Mouse (Mus musculus) thymus, postnatal 0 days (tissue): ENCODE measurements around the gene Ston1. TPM values are rescaled to one million over a fixed set of nuclear protein-coding genes. Genes with fewer than 3 reads are reported as not detected.

ENCODE experiments used
- DNase-seq: peaks from one replicate; pipeline ENCODE4 v3.0.0-alpha.2; 2015; ENCODE audit warnings: low spot score
- polyA plus RNA-seq: library from polyadenylated mRNA; unstranded; fragments of >200 nt; fragmentation: Nextera tagmentation; extraction: Ambion mirVana; gene quantifications from 2 replicates; pipeline ENCODE4 v1.2.1, GENCODE M21; 2015

Ston1 gene
- polyA plus RNA-seq, 1 experiment from 2014 or later: 3.8 TPM

- no peak for DNase-seq
Measured at GRCm38 (mm10) chr17:88583411-88583810, 14.1 kb upstream of the Ston1 start.

GRCm38 (mm10) chr17:88587371-88587770 is 10.1 kb upstream of the Ston1 start:
- no peak for DNase-seq

- no peak for DNase-seq
Measured at GRCm38 (mm10) chr17:88588228-88588627, 9.3 kb upstream of the Ston1 start.

GRCm38 (mm10) chr17:88590251-88590650 is 7.2 kb upstream of the Ston1 start:
- no peak for DNase-seq

DNA sequence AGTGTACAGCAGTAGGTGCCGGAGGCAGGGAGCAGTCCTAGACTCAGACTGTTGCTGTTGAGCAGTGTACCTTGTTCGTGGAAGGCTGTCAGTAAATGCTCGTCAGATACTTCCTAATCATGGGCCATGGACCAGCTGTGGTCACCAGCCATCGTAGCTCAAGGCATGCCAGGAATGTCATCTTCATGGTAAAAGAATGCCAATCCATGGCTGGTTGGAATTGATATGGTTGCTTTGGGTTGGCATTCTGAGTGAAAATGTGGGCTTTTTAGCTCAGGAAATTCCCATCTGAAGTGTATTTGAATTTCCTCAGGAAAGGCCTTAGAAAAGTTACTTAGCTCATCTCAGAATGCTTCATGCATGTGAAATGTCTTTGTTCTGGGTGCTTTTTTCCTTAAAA is 2.4 kb upstream of the Ston1 start:
- DNase-seq: no peak

DNA sequence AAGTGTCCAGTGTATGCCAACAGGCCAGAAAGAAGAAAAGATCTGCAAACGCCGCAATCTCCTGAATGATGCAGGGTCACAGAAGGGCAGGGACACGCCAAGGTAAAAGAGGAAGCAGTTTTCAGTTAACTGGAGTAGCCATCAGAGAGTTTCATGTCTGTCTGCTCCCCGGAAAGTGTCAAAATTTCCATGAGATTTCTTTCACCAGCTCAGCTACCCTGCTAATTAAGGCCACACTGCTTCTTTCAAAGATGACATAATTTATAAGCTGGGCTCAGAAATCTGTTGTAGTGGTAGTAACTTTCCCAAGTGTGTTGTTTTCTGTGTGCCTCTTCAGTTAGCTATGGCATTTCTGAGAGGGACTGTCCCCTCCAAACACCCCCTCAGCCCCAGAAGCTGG is 1.4 kb upstream of the Ston1 start:
- DNase-seq: no peak

- DNase-seq: peak; percentile 64
Measured at GRCm38 (mm10) chr17:88596544-88597221, 801 bp upstream of the Ston1 start.

GRCm38 (mm10) chr17:88598056-88598420 is 554 bp downstream of the Ston1 start:
- no peak for DNase-seq

- DNase-seq: peak; percentile 51
Measured at GRCm38 (mm10) chr17:88598570-88599368, 1.3 kb downstream of the Ston1 start.

DNA sequence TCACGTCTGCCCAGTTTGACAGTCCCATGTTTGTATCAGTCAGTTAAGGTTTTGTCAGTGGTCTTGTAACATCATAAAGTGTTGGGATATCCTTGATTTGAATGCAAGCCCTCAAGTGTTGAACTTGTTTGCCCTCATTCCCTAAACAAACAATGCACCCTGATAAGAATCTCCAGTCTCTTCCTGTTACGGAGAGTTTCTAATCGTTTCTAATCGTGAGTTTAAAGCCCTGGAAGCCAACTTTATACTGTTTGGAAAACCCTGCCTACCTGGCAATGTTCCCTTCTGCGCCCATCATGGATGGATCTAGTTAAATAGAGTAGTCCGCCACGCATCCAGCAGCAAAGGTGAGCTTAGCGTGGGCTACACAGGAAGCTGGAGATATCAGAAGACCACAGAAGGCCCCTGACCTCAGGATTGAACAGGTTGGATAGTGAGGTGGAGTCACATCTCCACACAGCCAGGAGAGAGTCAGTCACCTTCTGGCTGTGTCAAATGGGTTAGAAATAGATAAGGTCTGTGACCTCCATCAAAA is 3.1 kb downstream of the Ston1 start:
- DNase-seq: no peak

- DNase-seq: no peak
Measured at GRCm38 (mm10) chr17:88603943-88604342, 6.5 kb downstream of the Ston1 start.

- DNase-seq: no peak
Measured at GRCm38 (mm10) chr17:88606056-88606455, 8.6 kb downstream of the Ston1 start.

DNA sequence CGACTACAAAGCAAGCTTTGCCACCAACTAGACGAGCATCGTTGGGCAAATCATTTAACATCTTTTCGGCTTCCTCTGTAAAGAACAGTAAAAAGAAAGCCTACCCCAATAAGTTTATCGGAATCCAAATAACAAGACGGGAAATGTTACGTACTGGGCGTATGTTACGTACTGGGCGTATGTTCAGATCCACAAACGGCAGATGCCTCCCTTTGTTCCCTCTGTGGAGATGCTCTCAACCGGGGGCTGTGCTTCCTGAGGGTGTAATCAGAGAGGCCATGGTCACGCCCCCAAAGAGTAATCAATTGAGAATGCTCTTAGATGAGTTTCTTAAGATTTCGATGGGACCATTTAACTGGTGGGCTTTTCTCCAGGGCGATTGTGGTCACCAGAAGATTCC is 11.9 kb downstream of the Ston1 start:
- no peak for DNase-seq

- DNase-seq: no peak
Measured at GRCm38 (mm10) chr17:88611057-88611456, 13.6 kb downstream of the Ston1 start.

- DNase-seq: no peak
Measured at GRCm38 (mm10) chr17:88613172-88613571, 15.7 kb downstream of the Ston1 start.

DNA sequence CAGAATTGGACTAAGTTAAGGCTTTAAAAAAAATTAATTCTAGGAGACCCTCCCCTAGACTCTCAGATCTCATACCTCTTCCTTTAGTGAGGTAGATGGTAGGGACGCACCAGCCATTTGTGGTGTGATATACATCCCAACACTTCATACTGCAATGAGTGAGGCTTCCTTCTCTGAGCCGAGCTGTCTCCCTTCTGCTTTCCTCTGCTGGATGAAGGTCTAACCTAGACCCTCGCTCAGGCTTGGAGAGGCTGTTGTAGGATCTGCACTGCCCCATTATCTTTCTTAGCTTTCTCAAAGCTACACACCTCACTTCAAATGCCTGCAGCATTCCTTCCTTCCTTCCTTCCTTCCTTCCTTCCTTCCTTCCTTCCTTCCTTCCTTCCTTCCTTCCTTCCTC is 16.2 kb downstream of the Ston1 start:
- DNase-seq: no peak

- DNase-seq: no peak
Measured at GRCm38 (mm10) chr17:88614234-88614633, 16.8 kb downstream of the Ston1 start.

DNA sequence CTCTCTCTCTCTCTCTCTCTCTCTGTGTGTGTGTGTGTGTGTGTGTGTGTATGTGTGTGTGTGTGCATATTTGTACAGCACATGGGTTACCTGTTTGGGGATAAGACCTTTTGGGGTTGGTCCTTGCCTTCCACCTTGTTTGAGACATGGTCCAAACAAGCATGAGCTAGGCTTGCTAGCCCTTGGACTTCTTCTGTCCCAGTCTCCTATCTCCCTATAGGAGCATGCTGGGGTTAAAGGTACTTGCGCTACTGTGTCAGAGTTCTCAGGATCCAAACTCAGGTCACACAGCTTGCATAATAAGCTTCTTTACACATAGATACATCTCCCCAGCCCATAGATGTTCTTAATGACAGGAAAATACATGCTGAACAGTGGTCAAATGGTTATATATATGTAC is 17.2 kb downstream of the Ston1 start:
- DNase-seq: no peak

- DNase-seq: no peak
Measured at GRCm38 (mm10) chr17:88615492-88616155, 18.1 kb downstream of the Ston1 start.

DNA sequence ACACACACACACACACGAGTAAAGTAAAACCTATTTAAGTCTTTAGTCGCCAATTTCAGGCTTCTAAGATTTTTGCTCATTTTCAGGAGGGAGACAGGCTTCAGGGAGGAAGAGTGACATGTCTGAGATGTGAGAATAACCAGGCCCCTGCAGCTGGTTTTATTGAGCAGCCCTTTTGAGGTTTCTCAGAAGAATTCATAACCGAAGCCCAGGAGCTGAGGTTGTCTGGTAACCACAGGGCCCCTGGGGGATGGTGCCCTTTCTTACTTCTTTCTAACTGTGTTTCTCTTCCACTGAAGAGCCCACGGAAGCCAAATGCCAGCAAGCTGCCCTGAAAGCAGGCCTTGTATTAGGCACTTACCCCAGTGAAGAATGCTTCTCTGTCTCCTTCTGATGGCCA is 23.5 kb downstream of the Ston1 start:
- DNase-seq: peak; percentile 77

- DNase-seq: no peak
Measured at GRCm38 (mm10) chr17:88621374-88621773, 23.9 kb downstream of the Ston1 start.

DNA sequence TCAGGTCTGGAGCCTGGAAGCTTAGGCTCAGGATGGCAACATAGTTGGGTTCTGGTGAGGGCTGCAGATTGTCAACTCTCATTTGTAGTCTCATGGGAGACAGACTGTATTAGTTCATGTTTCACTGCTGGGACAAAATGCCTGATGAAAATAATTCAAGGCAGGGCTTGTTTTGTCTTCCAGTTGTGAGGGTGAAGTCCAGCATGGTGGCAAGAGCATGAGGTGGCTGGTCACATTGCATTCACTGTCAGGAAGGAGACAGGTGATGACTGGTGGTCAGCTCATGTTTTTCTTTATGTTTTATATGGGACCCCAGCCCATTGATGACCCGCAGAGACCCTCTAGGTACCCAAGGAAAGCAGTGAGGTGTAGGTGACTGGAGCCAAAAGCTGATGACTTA is 25.2 kb downstream of the Ston1 start:
- no peak for DNase-seq
